Mouse (Mus musculus) hindbrain, embryonic 11.5 days (tissue): ENCODE measurements at regions not wholly inside any gene's neighbourhood (a gene's known extent, or its start where the extent isn't known, plus 50 kb on each side); places are given as distances from the start of the nearest gene placed in this dataset.

Source experiments
- ATAC-seq: fragments of 200-750 bp; cut with Nextera tagmentation; 2 replicates; pipeline ENCODE4 v1.8.0; 2017; ENCODE audit warnings: mild to moderate bottlenecking, moderate TSS enrichment, moderate library complexity; ENCODE audit not compliant: low FRiP score
- DNase-seq: peaks from one replicate; pipeline ENCODE4 v3.0.0-alpha.2; 2015; ENCODE audit warnings: low spot score
- H3K27ac ChIP-seq: fragments of 300-500 bp; sonication (generic); 2 replicates; pipeline ENCODE4 v1.5.1; 2014; ENCODE audit warnings: mild to moderate bottlenecking, low read depth, low read length
- H3K27me3 ChIP-seq: fragments of 300-500 bp; sonication (generic); 2 replicates; pipeline ENCODE4 v1.6.1; 2014; ENCODE audit warnings: mild to moderate bottlenecking, low read length, moderate library complexity, mixed read lengths; ENCODE audit not compliant: control insufficient read depth, insufficient read depth
- H3K36me3 ChIP-seq: fragments of 300-500 bp; sonication (generic); 2 replicates; pipeline ENCODE4 v1.6.1; 2014; ENCODE audit warnings: mild to moderate bottlenecking, low read length, moderate library complexity, mixed read lengths; ENCODE audit not compliant: control insufficient read depth, insufficient read depth
- H3K4me1 ChIP-seq: fragments of 300-500 bp; sonication (generic); replicated peaks from 2 replicates; pipeline ENCODE4 v1.6.1; 2014; ENCODE audit warnings: low read length, mixed read lengths; ENCODE audit not compliant: control insufficient read depth, insufficient read depth
- H3K4me2 ChIP-seq: fragments of 300-500 bp; sonication (generic); replicated peaks from 2 replicates; pipeline ENCODE4 v1.6.1; 2014; ENCODE audit warnings: mild to moderate bottlenecking, low read depth, low read length
- H3K4me3 ChIP-seq: fragments of 300-500 bp; sonication (generic); 2 replicates; pipeline ENCODE4 v1.5.1; 2014; ENCODE audit warnings: low read depth, low read length
- H3K9ac ChIP-seq: fragments of 300-500 bp; sonication (generic); 2 replicates; pipeline ENCODE4 v1.6.1; 2014; ENCODE audit warnings: low read depth, low read length
- H3K9me3 ChIP-seq: fragments of 300-500 bp; sonication (generic); 2 replicates; pipeline ENCODE4 v1.6.1; 2016; ENCODE audit warnings: low read length; ENCODE audit not compliant: control insufficient read depth
- WGBS: fragments of 180-500 bp; shearing (Covaris S2); extraction: QIAGEN DNeasy Blood & Tissue Kit; methylation state at CpG from one replicate; pipeline ENCODE4 v1.1.7; 2014; 5-methylcytosine and 5-hydroxymethylcytosine counted together

DNA sequence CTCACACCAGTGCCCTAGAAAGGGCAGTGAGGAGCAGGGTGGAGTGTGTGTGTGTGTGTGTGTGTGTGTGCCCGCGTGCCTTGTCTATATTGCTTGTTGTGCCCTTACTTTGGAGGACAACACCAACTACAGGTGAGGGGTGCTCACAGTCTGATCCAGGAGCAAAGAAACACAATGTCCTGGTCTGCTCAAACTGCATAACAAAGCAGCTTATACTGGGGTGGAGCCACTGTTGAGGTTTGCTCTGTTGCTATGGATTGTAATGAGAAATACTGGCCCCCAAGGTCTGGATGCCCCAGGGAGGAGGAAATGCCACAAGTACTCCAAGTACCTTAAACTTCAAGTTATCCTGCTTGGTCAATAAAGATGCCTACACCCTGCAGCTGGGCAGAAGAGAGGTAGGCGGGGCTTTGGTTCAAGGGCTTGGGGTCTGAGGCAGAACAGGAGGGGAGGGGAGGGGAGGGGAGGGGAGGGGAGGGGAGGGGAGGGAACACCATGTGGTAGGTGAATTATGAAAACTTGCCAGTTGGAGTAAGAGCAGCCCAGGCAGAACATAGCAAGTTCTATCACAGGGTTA lies 74.2 kb upstream of the Spred2 start:
- DNase-seq (no peak), ATAC-seq (no peak)
- Histone ChIP-seq H3K4me2 (no peak overlapping the region), H3K4me1 (no peaks in the 10 kb centered on the region), H3K27me3 (no peaks in the 10 kb centered on the region), H3K27ac (no peak overlapping the region), H3K4me3 (no peak overlapping the region), H3K36me3 (no peaks in the 10 kb centered on the region), H3K9me3 (no peaks in the 10 kb centered on the region), H3K9ac (no peak overlapping the region)
- WGBS, result 74% methylated on average over 3 of the region's 3 CpGs

DNA sequence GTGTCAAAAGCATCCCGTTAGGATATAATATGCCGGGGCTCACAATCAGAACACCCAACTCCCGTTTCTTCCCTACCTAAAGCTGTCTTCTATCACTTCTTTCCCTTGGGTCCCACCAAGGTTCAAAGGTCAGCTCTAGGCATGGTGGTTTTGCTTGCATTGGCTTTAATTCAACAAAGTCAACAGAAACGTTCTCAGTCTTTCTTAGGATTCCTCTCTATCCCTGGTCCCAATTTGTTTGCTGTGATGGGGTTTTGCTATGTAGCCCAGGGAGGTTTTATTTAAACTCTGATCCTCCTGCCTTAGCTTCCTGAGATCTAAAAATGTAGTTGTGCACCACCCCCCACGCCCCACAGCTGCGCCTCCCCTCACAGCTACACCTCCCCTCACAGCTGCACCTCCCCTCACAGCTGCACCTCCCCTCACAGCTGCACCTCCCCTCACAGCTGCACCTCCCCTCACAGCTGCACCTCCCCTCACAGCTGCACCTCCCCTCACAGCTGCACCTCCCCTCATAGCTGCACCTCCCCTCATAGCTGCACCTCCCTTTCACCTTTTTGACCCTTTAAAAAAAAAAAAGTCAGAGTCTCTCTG lies 73.1 kb upstream of the Spred2 start:
- no peaks in the 10 kb centered on the region for H3K36me3 ChIP-seq
- H3K27ac ChIP-seq, result no peak overlapping the region
- no peaks in the 10 kb centered on the region for H3K27me3 ChIP-seq
- H3K4me1 ChIP-seq, result no peaks in the 10 kb centered on the region
- WGBS, result 47% methylated on average over 6 of the region's 6 CpGs
- DNase-seq, result no peak
- H3K9me3 ChIP-seq, result no peaks in the 10 kb centered on the region
- H3K4me3 ChIP-seq, result no peak overlapping the region
- H3K9ac ChIP-seq, result no peak overlapping the region
- ATAC-seq, result no peak
- H3K4me2 ChIP-seq, result no peak overlapping the region

- Histone ChIP-seq H3K9me3 (no peaks in the 10 kb centered on the region), H3K27me3 (no peaks in the 10 kb centered on the region), H3K27ac (no peak overlapping the region), H3K36me3 (no peaks in the 10 kb centered on the region), H3K9ac (no peak overlapping the region), H3K4me1 (no peaks in the 10 kb centered on the region), H3K4me3 (no peak overlapping the region), H3K4me2 (no peak overlapping the region)
- 89% methylated on average over 4 of the region's 4 CpGs for WGBS
- ATAC-seq, result no peak
- no peak for DNase-seq
These were observed 62.6 kb upstream of the Spred2 start for GRCm38 (mm10) chr11:19861596-19861995.

DNA sequence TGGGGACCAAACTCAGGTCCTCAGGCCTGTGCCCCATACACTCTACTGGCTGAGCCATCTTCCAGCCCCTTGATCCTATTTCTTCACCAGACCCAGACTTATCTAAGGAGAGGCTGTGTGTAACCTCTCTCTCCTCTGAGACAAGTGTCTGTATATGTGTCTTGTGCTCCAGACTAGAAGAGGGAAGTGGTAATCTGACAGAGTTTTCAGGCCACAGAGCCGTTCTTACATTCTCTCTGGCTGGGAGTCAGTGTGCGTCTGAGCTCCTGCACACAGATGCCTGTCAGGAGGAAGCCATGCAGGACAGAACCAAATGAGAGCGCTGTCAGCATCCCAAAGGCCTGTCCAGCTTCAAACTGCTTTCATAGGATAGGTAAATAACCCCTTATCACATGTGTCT lies 60.8 kb upstream of the Spred2 start:
- DNase-seq (no peak), ATAC-seq (no peak)
- Histone ChIP-seq H3K27ac (no peak overlapping the region), H3K9me3 (no peaks in the 10 kb centered on the region), H3K4me1 (no peaks in the 10 kb centered on the region), H3K27me3 (no peaks in the 10 kb centered on the region), H3K4me2 (no peak overlapping the region), H3K9ac (no peak overlapping the region), H3K36me3 (no peaks in the 10 kb centered on the region), H3K4me3 (no peak overlapping the region)
- 84% methylated on average over 3 of the region's 3 CpGs for WGBS

DNA sequence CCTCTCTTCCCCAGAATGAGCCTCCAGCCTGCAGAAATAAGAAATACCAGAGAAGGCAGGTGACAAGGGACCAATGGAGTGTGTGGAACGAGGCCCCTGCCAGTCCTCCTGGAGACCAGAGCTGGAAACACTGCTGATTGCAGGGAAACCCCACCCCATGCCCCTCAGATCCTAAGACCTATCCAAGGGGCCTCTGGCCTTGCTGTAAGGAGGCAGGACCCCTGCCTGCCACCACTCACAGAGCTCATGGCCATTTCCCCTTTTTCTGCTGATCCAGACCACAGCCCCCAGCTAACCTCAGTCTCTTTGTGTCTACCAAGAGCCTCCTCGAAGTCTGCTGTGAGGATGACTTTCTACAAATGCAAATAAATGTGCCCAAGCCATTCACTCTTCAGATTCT lies 57.9 kb upstream of the Spred2 start:
- ATAC-seq (no peak), DNase-seq (no peak)
- H3K36me3 ChIP-seq, result no peaks in the 10 kb centered on the region
- H3K9me3 ChIP-seq, result no peaks in the 10 kb centered on the region
- no peaks in the 10 kb centered on the region for H3K4me1 ChIP-seq
- 52% methylated on average over 2 of the region's 2 CpGs for WGBS
- no peak overlapping the region for H3K4me3 ChIP-seq
- H3K27ac ChIP-seq, result no peak overlapping the region
- no peaks in the 10 kb centered on the region for H3K27me3 ChIP-seq
- H3K9ac ChIP-seq, result no peak overlapping the region
- no peak overlapping the region for H3K4me2 ChIP-seq

- DNase-seq, result no peak
- no peaks in the 10 kb centered on the region for H3K9me3 ChIP-seq
- no peaks in the 10 kb centered on the region for H3K36me3 ChIP-seq
- WGBS, result 88% methylated on average over 3 of the region's 3 CpGs
- no peak overlapping the region for H3K4me3 ChIP-seq
- no peaks in the 10 kb centered on the region for H3K4me1 ChIP-seq
- H3K27me3 ChIP-seq, result no peaks in the 10 kb centered on the region
- H3K27ac ChIP-seq, result no peak overlapping the region
- no peak overlapping the region for H3K9ac ChIP-seq
- no peak overlapping the region for H3K4me2 ChIP-seq
- no peak for ATAC-seq
These were observed 54.5 kb upstream of the Spred2 start for GRCm38 (mm10) chr11:19869671-19870070.

DNA sequence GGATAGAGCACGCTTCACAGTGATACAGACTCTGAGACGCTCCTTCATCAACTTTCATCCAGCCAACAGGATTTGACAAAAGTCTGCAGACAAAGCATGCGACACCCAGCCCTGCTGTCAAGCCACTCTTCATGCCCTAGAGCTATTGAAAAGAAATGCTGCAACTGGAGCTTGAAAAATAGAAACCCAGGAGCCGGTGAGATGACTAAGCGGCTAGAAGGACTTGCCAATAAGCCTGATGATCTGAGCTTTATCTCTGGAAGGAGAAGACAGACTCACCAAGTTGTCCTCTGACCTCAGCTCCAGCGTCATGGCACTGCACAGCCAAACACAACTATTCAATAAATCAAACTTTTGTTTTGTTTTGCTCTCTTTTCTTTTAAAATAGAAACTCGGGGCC lies 54.0 kb upstream of the Spred2 start:
- DNase-seq, result no peak
- 80% methylated on average over 7 of the region's 7 CpGs for WGBS
- Histone ChIP-seq H3K27me3 (no peaks in the 10 kb centered on the region), H3K27ac (no peak overlapping the region), H3K9ac (no peak overlapping the region), H3K4me1 (no peaks in the 10 kb centered on the region), H3K36me3 (no peaks in the 10 kb centered on the region), H3K4me2 (no peak overlapping the region), H3K9me3 (no peaks in the 10 kb centered on the region), H3K4me3 (no peak overlapping the region)
- no peak for ATAC-seq

DNA sequence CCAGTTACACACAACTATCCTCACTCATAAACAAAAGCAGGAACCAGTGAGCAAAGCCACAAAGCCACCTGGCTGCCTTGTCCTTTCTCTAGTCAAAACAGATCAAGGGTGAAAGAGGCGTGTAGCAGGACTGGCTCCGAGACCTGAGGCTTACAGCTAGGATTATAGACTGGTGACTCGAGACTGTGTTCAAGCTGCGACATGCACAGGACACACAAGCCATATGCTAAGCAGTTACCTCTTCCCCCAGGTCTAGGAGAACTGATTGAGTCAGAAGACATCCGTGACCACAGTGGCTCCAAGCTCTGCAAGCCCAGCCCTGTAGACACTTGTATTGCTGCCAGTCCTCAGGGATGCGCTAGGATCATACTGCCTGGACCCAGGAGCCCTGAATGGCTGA lies 50.4 kb upstream of the Spred2 start:
- ATAC-seq (no peak), DNase-seq (no peak)
- H3K27me3 ChIP-seq, result no peaks in the 10 kb centered on the region
- WGBS, result 91% methylated on average over 6 of the region's 6 CpGs
- H3K4me3 ChIP-seq, result no peak overlapping the region
- no peaks in the 10 kb centered on the region for H3K36me3 ChIP-seq
- H3K9ac ChIP-seq, result no peak overlapping the region
- no peak overlapping the region for H3K27ac ChIP-seq
- H3K9me3 ChIP-seq, result no peaks in the 10 kb centered on the region
- no peaks in the 10 kb centered on the region for H3K4me1 ChIP-seq
- no peak overlapping the region for H3K4me2 ChIP-seq
